ENCODE assay signal across 13 mouse cellular contexts in the genomic region with DNA sequence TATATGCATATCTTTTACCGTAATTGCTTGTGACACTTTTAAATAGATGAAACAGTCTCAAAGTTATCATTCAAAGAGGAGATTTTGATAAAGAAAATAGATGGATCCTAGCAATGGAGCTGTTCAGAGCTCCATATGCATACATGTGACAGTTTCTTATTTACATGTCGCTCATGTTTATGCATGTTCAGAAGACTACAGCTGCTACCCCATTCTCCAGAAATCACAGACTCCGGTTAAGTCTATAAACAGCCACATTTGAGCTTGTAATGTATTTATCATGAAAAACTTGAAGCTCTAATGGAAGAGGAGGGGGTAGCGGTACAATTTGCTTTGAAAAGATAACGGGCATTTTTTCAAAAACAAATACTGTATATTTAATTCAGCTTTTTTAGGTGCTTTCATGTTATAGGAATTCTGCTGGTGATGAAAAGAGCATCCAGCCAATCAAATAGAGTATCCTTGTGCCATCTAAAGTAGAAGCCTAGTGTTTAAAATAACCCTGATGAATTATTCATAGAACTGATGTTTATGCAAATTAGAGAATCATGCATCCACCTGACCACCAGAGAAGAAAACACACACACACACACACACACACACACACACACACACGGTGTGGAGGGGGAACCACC.
A peak's percentile ranks its signal among the peaks of the same experiment; 100 is the strongest.
DNase-seq lines count a peak whose midpoint lies in the region; ATAC-seq and TF ChIP-seq lines count a peak whose summit lies in the region.
"Had no signal": no experiment of that assay in that cellular context is flagged by ENCODE, and none has a peak within 500 bp of the region (broad histone marks: within the 10 kb centered on the region; RNA-seq: fewer than 3 reads in every experiment).

No protein-coding gene starts in this region.

- no peak for TF ChIP-seq CTCF in hindbrain, postnatal 0 days (IDR thresholded peaks at IDR 0.05; ENCODE audit: low read depth)
- no peak for TF ChIP-seq CTCF in cerebellum, adult 2 months (IDR thresholded peaks at IDR 0.05; ENCODE audit: borderline replicate concordance, insufficient read depth, low read depth, low read length)

- WGBS in forebrain, embryonic 13.5 days = 40% methylated on average over 6 of the region's 6 CpGs
- 50% methylated on average over 6 of the region's 6 CpGs for WGBS in hindbrain, postnatal 0 days
- 62% methylated on average over 6 of the region's 6 CpGs for WGBS in cerebellum, adult 2 months

- no peak for TF ChIP-seq POLR2A in cerebellum, adult 2 months (IDR thresholded peaks at IDR 0.05; ENCODE audit: borderline replicate concordance, insufficient read depth, low read length)

- intact Hi-C loops in left cerebral cortex, postnatal 14 days (cut with DNase I) = no loop called here
- intact Hi-C loops in left cerebral cortex, postnatal 4 days (cut with DNase I) = loop anchor here (10.0 kb wide), 1 partner anchor 111 kb away; no protein-coding TSS in a partner anchor

- H3K4me1 ChIP-seq in forebrain, embryonic 13.5 days = no peaks in the 10 kb centered on the region
- no peaks in the 10 kb centered on the region for H3K4me1 ChIP-seq in hindbrain, postnatal 0 days (ENCODE audit: insufficient read depth, low read length)
- no peaks in the 10 kb centered on the region for H3K4me1 ChIP-seq in cerebellum, adult 2 months (ENCODE audit: control insufficient read depth, insufficient read depth, low read length)
- H3K4me1 ChIP-seq: limb, embryonic 13.5 days had no signal

- H3K4me2 ChIP-seq in forebrain, embryonic 13.5 days = peak overlapping the region; percentile 40
- peak overlapping the region; percentile 39 for H3K4me2 ChIP-seq in hindbrain, postnatal 0 days (ENCODE audit: low read depth, low read length)
- H3K4me2 ChIP-seq: limb, embryonic 13.5 days had no signal

- H3K27ac ChIP-seq in forebrain, embryonic 13.5 days = peak overlapping the region; percentile 59; the same call in 1 of the 2 replicates
- H3K27ac ChIP-seq in hindbrain, postnatal 0 days = no peak overlapping the region
- no peak overlapping the region for H3K27ac ChIP-seq in cerebellum, adult 2 months (ENCODE audit: insufficient read depth, low read length)
- H3K27ac ChIP-seq: limb, embryonic 13.5 days had no signal

- peak overlapping the region; percentile 15 for H3K4me3 ChIP-seq in forebrain, embryonic 13.5 days
- peak overlapping the region; percentile 26 for H3K4me3 ChIP-seq in hindbrain, postnatal 0 days (ENCODE audit: low read length)
- H3K4me3 ChIP-seq in cerebellum, adult 2 months (replicated peaks; ENCODE audit: insufficient read depth, low read depth, low read length) = no peak overlapping the region
- H3K4me3 ChIP-seq: limb, embryonic 13.5 days had no signal

- H3K9ac ChIP-seq in forebrain, embryonic 13.5 days = no peak overlapping the region
- H3K9ac ChIP-seq in hindbrain, postnatal 0 days (replicated peaks; ENCODE audit: low read length) = 0 out of 2 replicates have a peak overlapping the region, but pooled peaks have one; percentile 13
- H3K9ac ChIP-seq: limb, embryonic 13.5 days had no signal

- peak; percentile 96 for ATAC-seq in forebrain, embryonic 13.5 days
- peak; percentile 93 for ATAC-seq in hindbrain, postnatal 0 days
- ATAC-seq: intestine, postnatal 0 days had no signal

- H3K36me3 ChIP-seq in forebrain, embryonic 13.5 days (ENCODE audit: poor library complexity, severe bottlenecking) = no peaks in the 10 kb centered on the region
- no peaks in the 10 kb centered on the region for H3K36me3 ChIP-seq in hindbrain, postnatal 0 days (ENCODE audit: insufficient read depth, low read length)
- H3K36me3 ChIP-seq: limb, embryonic 13.5 days had no signal

- H3K27me3 ChIP-seq in forebrain, embryonic 13.5 days = no peaks in the 10 kb centered on the region
- no peaks in the 10 kb centered on the region for H3K27me3 ChIP-seq in hindbrain, postnatal 0 days (ENCODE audit: insufficient read depth, low read length)
- H3K27me3 ChIP-seq in cerebellum, adult 2 months (ENCODE audit: control insufficient read depth, insufficient read depth, low read length) = no peaks in the 10 kb centered on the region
- H3K27me3 ChIP-seq: limb, embryonic 13.5 days had no signal

- DNase-seq in left cerebral cortex, postnatal 14 days (ENCODE audit: low spot score in 2 of 2) = peak; percentile 6 to 73
- no peak for DNase-seq in left cerebral cortex, postnatal 4 days
- peak; percentile 42 for DNase-seq in hindbrain, postnatal 0 days (ENCODE audit: low spot score)
- peak; percentile 39 to 41 for DNase-seq in right cerebral cortex, postnatal 10 days (ENCODE audit: low spot score in 2 of 2)
- DNase-seq in ovary, postnatal 14 days (ENCODE audit: low spot score) = no peak
- DNase-seq in cerebellum, adult 2 months = no peak
- no peak for DNase-seq in thymus, postnatal 25 days
- DNase-seq: cerebellum, postnatal 14 days; lung, adult 18-20 months; spleen, adult 18-20 months had no signal

- H3K9me3 ChIP-seq in forebrain, embryonic 13.5 days (replicated peaks) = no peaks in the 10 kb centered on the region
- no peaks in the 10 kb centered on the region for H3K9me3 ChIP-seq in hindbrain, postnatal 0 days (ENCODE audit: low read length)
- H3K9me3 ChIP-seq: limb, embryonic 13.5 days had no signal

Comparison
In these comparisons a context has a peak if more than half of its experiments do, and no peak if none do; other contexts are left out.
1. DNase-seq: peak in left cerebral cortex, postnatal 14 days (2 of 2), hindbrain, postnatal 0 days (single experiment) and right cerebral cortex, postnatal 10 days (2 of 2); none in left cerebral cortex, postnatal 4 days (single experiment), ovary, postnatal 14 days (single experiment), cerebellum, adult 2 months (0 of 2) and thymus, postnatal 25 days (single experiment).